Mouse (Mus musculus): ENCODE data around the gene Lrpprc.

The Lrpprc gene

GRCm38 (mm10) chr17:84717416-84717815 is 73.2 kb downstream of the Lrpprc start:
- DNase-seq (ENCODE audit: extremely low read depth, low read depth, low spot score) = no peak

GRCm38 (mm10) chr17:84716252-84716872 is 74.2 kb downstream of the Lrpprc start:
- no peak for DNase-seq (ENCODE audit: extremely low read depth, low read depth, low spot score)

- DNase-seq (ENCODE audit: extremely low read depth, low read depth, low spot score) = no peak
Observed at GRCm38 (mm10) chr17:84714930-84715329, 75.7 kb downstream of the Lrpprc start.

GRCm38 (mm10) chr17:84713563-84714164 is 76.9 kb downstream of the Lrpprc start:
- no peak for DNase-seq (ENCODE audit: extremely low read depth, low read depth, low spot score)

GRCm38 (mm10) chr17:84709403-84709851 is 81.2 kb downstream of the Lrpprc start:
- no peak for DNase-seq (ENCODE audit: extremely low read depth, low read depth, low spot score)

GRCm38 (mm10) chr17:84708818-84709217 is 81.8 kb downstream of the Lrpprc start:
- DNase-seq (ENCODE audit: extremely low read depth, low read depth, low spot score) = no peak

- no peak for DNase-seq (ENCODE audit: extremely low read depth, low read depth, low spot score)
Observed at GRCm38 (mm10) chr17:84707407-84707806, 83.2 kb downstream of the Lrpprc start.

- DNase-seq (ENCODE audit: extremely low read depth, low read depth, low spot score) = no peak
Observed at GRCm38 (mm10) chr17:84698727-84699126, 91.9 kb downstream of the Lrpprc start.

GRCm38 (mm10) chr17:84696537-84696936 is 94.1 kb downstream of the Lrpprc start:
- no peak for DNase-seq (ENCODE audit: extremely low read depth, low read depth, low spot score)

GRCm38 (mm10) chr17:84693741-84694140 is 96.8 kb downstream of the Lrpprc start:
- no peak for DNase-seq (ENCODE audit: extremely low read depth, low read depth, low spot score)

GRCm38 (mm10) chr17:84690111-84690510 is 100.5 kb downstream of the Lrpprc start:
- DNase-seq (ENCODE audit: extremely low read depth, low read depth, low spot score) = no peak

- DNase-seq (ENCODE audit: extremely low read depth, low read depth, low spot score) = no peak
Observed at GRCm38 (mm10) chr17:84689316-84689715, 101.3 kb downstream of the Lrpprc start.

GRCm38 (mm10) chr17:84688834-84689233 is 101.8 kb downstream of the Lrpprc start:
- DNase-seq (ENCODE audit: extremely low read depth, low read depth, low spot score) = no peak

GRCm38 (mm10) chr17:84687994-84688393 is 102.6 kb downstream of the Lrpprc start:
- no peak for DNase-seq (ENCODE audit: extremely low read depth, low read depth, low spot score)

GRCm38 (mm10) chr17:84685286-84685685 is 105.3 kb downstream of the Lrpprc start:
- DNase-seq (ENCODE audit: extremely low read depth, low read depth, low spot score) = no peak

- DNase-seq (ENCODE audit: extremely low read depth, low read depth, low spot score) = no peak
Observed at GRCm38 (mm10) chr17:84684284-84684683, 106.3 kb downstream of the Lrpprc start.

GRCm38 (mm10) chr17:84682734-84683717 is 107.6 kb downstream of the Lrpprc start, which contains the start of gene Abcg5:
TSS of gene Abcg5 (minus strand) at chr17:84683011.
- no peak for DNase-seq (ENCODE audit: extremely low read depth, low read depth, low spot score)

- no peak for DNase-seq (ENCODE audit: extremely low read depth, low read depth, low spot score)
Observed at GRCm38 (mm10) chr17:84681670-84682069, 108.9 kb downstream of the Lrpprc start.

GRCm38 (mm10) chr17:84677595-84677994 is 113.0 kb downstream of the Lrpprc start:
- no peak for DNase-seq (ENCODE audit: extremely low read depth, low read depth, low spot score)

- no peak for DNase-seq (ENCODE audit: extremely low read depth, low read depth, low spot score)
Observed at GRCm38 (mm10) chr17:84675951-84676366, 114.6 kb downstream of the Lrpprc start, which contains the start of gene Abcg8. TSS of gene Abcg8 (plus strand) at chr17:84676302.

- no peak for DNase-seq (ENCODE audit: extremely low read depth, low read depth, low spot score)
Observed at GRCm38 (mm10) chr17:84675204-84675603, 115.4 kb downstream of the Lrpprc start.

Measured in fat pad, adult 2 months (tissue).